Mouse (Mus musculus): ENCODE data around the gene Fads2. TPM values are rescaled to one million over a fixed set of nuclear protein-coding genes. Genes with fewer than 3 reads are reported as not detected.
A peak's percentile ranks its signal among the peaks of the same experiment; 100 is the strongest.
"Not testable (repeated sequence)": the region's sequence is repeated elsewhere in the genome, so short reads cannot be mapped to it uniquely, and the experiment has no call there.

Fads2 gene
- polyA plus RNA-seq (2014; fragmentation: Nextera tagmentation; extraction: Ambion mirVana) = 48.8 and 54.3 TPM in 2 replicates

DNA sequence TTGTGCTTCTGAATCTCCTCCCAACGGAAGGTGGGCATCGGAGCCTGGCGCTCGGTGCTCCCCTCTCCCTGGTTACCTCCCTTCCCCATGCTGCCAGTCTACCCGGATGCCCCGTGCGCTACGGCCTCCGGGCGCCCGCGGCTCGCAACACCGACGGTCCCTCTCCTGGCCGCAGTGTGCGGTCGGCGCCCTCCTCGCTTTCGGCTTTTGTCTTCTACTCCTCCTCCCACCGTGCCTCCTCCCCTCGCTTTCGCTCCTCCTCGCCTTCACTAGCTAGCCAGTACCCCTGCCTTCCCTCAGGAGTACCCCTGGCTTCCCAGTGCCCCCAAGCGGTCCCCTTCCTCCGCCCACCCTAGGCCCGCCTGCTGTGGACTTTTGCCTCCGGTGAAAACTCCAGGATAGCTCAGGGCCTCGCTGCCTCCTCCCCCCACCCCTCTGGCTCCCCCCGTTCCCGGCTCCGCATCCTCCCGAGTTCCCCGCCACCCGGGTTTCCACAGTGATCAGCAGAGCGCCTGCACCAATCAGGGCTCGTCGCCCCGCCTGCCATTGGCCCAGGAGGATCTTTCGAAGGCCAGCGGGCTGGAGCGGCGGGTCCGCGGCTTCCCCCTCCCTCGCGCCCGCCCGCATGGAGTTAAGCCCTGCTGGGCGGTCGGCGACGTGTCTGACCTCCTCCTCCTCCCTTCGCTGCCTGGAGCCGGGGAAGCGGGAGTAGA, at the start of gene Fads2:
TSS of gene Fads2 (minus strand) at position 406 of the 713 bp plus-strand sequence.
- Histone ChIP-seq H3K9me3 (ENCODE audit: control insufficient read depth, low read length) (no peaks in the 10 kb centered on the region), H3K4me2 (peak within 1 kb of the TSS; percentile 84), H3K36me3 (ENCODE audit: control insufficient read depth, insufficient read depth, low read length) (no peaks in the 10 kb centered on the region; the same call in 1 of the 2 replicates), H3K27me3 (replicated peaks; ENCODE audit: control insufficient read depth, insufficient read depth, low read length) (no peaks in the 10 kb centered on the region), H3K9ac (ENCODE audit: low read depth, low read length) (peak within 1 kb of the TSS; percentile 81), H3K4me3 (ENCODE audit: low read depth, low read length) (peak within 1 kb of the TSS; percentile 73), H3K27ac (ENCODE audit: low read depth, low read length) (peak within 1 kb of the TSS; percentile 85), H3K4me1 (replicated peaks; ENCODE audit: control insufficient read depth, insufficient read depth, low read length) (peaks cover 38% of the 10 kb centered on the region)
- peak; percentile 84 for ATAC-seq (replicated peaks; ENCODE audit: low FRiP score)
- WGBS = 1% methylated on average over 52 of the region's 57 CpGs
- DNase-seq (ENCODE audit: low spot score) = peak; percentile 94

DNA sequence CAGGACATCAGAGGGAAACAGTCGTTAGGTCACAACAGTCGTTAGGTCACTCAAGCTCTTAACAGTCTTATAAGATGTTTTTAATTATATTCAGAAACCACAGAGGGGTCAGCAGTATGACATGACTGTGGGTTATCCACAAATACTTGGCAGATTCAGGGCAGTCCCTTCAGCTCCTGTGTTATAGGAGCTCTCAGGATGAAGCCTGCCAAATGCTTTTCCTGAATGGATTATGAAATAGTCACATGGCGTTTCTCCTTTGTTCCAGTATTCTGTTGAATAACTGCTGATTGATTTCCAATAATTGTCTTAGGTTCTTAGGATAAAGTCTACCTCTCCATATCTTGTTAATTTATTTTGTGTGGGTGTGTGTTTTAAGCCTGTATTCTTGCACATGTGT, 47.6 kb upstream of the Fads2 start:
- no peak for DNase-seq (ENCODE audit: low spot score)
- 60% methylated on average over 3 of the region's 3 CpGs for WGBS
- Histone ChIP-seq H3K4me2 (no peak overlapping the region), H3K4me3 (ENCODE audit: low read depth, low read length) (no peak overlapping the region), H3K4me1 (replicated peaks; ENCODE audit: control insufficient read depth, insufficient read depth, low read length) (no peaks in the 10 kb centered on the region; the same call in 1 of the 2 replicates), H3K27me3 (replicated peaks; ENCODE audit: control insufficient read depth, insufficient read depth, low read length) (no peaks in the 10 kb centered on the region), H3K27ac (ENCODE audit: low read depth, low read length) (no peak overlapping the region), H3K36me3 (ENCODE audit: control insufficient read depth, insufficient read depth, low read length) (no peaks in the 10 kb centered on the region), H3K9me3 (ENCODE audit: control insufficient read depth, low read length) (peaks cover 2% of the 10 kb centered on the region; the same call in 1 of the 2 replicates), H3K9ac (ENCODE audit: low read depth, low read length) (no peak overlapping the region)
- ATAC-seq (replicated peaks; ENCODE audit: low FRiP score) = 0 out of 2 replicates have a peak, but pooled peaks have one; percentile 23

DNA sequence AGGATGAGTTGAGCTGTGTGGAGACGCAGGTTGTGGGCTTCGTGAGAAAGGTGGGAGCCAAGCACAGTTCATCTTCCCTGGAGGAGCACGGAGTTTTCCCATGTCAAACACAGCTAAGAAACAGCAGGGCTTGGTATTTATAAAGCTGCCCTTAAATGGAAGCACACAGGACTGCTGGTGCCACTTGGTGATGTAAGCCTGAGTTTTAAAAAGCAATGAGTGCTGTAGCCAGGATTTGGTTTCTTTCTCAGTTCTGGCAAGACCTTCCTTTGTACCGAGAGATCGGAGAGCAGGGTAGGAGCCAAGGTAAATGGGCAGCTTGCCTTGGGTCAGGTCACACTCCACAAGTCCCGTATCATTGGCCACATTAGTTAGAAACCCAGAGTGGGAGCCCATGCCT, 47.0 kb upstream of the Fads2 start:
- Histone ChIP-seq H3K27ac (ENCODE audit: low read depth, low read length) (no peak overlapping the region), H3K4me3 (ENCODE audit: low read depth, low read length) (no peak overlapping the region)

DNA sequence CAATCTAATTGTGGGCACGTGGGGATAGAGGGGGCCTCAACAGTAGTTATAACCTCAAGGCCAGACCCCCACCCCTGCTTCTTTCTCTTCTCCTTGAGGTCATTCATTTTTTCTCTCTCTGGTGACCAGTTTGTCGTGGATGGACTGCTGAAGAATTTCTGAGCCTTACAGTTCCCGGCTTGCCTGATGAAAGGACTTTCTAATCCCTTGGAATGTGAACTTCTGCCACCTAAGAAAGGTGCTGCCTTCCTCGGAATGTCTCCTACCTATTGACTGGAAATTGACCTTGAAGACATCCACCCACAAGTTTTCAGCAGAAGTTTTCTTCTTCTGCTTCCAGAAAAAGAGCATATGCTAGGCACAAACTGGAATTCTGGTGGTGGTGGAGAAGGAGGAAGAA, 42.9 kb upstream of the Fads2 start:
- Histone ChIP-seq H3K9ac (ENCODE audit: low read depth, low read length) (no peak overlapping the region), H3K9me3 (ENCODE audit: control insufficient read depth, low read length) (no peaks in the 10 kb centered on the region), H3K4me1 (replicated peaks; ENCODE audit: control insufficient read depth, insufficient read depth, low read length) (no peaks in the 10 kb centered on the region; the same call in 1 of the 2 replicates), H3K27me3 (replicated peaks; ENCODE audit: control insufficient read depth, insufficient read depth, low read length) (no peaks in the 10 kb centered on the region), H3K27ac (ENCODE audit: low read depth, low read length) (no peak overlapping the region), H3K4me3 (ENCODE audit: low read depth, low read length) (no peak overlapping the region), H3K36me3 (ENCODE audit: control insufficient read depth, insufficient read depth, low read length) (no peaks in the 10 kb centered on the region), H3K4me2 (no peak overlapping the region)
- ATAC-seq (replicated peaks; ENCODE audit: low FRiP score) (no peak), DNase-seq (ENCODE audit: low spot score) (peak; percentile 24)
- WGBS = 55% methylated on average over 4 of the region's 4 CpGs

More for the DNA sequence above, 47.0 kb upstream of the Fads2 start:
- ATAC-seq (replicated peaks; ENCODE audit: low FRiP score) (no peak), DNase-seq (ENCODE audit: low spot score) (no peak)
- no peaks in the 10 kb centered on the region; the same call in 1 of the 2 replicates for H3K4me1 ChIP-seq (replicated peaks; ENCODE audit: control insufficient read depth, insufficient read depth, low read length)
- no peaks in the 10 kb centered on the region for H3K27me3 ChIP-seq (replicated peaks; ENCODE audit: control insufficient read depth, insufficient read depth, low read length)
- 83% methylated on average over 6 of the region's 6 CpGs for WGBS
- H3K9ac ChIP-seq (ENCODE audit: low read depth, low read length) = no peak overlapping the region
- H3K4me2 ChIP-seq = no peak overlapping the region
- H3K9me3 ChIP-seq (ENCODE audit: control insufficient read depth, low read length) = peaks cover 1% of the 10 kb centered on the region; the same call in 1 of the 2 replicates
- no peaks in the 10 kb centered on the region for H3K36me3 ChIP-seq (ENCODE audit: control insufficient read depth, insufficient read depth, low read length)

DNA sequence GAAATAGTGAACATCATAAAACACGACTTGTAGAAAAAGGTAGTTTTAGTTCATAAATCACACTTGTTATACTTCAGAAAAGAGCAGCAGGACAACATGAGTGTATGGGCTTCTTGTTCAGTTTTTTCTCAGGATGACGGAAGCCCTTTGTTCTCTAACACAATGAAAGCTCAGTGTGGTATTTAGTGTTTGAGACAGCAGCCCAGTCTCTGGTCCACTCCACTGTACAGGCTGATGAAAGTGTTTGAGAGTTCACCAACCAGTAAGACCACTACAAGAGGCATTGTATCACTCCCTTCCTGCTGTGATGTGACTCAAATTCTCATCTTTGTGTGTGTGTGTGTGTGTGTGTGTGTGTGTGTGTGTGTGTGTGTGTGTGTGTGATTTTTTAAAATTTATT, 42.1 kb upstream of the Fads2 start:
- 79% methylated on average over 2 of the region's 2 CpGs for WGBS
- Histone ChIP-seq H3K9me3 (ENCODE audit: control insufficient read depth, low read length) (no peaks in the 10 kb centered on the region), H3K27ac (ENCODE audit: low read depth, low read length) (no peak overlapping the region), H3K36me3 (ENCODE audit: control insufficient read depth, insufficient read depth, low read length) (no peaks in the 10 kb centered on the region), H3K9ac (ENCODE audit: low read depth, low read length) (no peak overlapping the region), H3K4me1 (replicated peaks; ENCODE audit: control insufficient read depth, insufficient read depth, low read length) (no peaks in the 10 kb centered on the region; the same call in 1 of the 2 replicates), H3K4me2 (no peak overlapping the region), H3K27me3 (replicated peaks; ENCODE audit: control insufficient read depth, insufficient read depth, low read length) (no peaks in the 10 kb centered on the region), H3K4me3 (ENCODE audit: low read depth, low read length) (no peak overlapping the region)
- ATAC-seq (replicated peaks; ENCODE audit: low FRiP score) = no peak
- DNase-seq (ENCODE audit: low spot score) = no peak

DNA sequence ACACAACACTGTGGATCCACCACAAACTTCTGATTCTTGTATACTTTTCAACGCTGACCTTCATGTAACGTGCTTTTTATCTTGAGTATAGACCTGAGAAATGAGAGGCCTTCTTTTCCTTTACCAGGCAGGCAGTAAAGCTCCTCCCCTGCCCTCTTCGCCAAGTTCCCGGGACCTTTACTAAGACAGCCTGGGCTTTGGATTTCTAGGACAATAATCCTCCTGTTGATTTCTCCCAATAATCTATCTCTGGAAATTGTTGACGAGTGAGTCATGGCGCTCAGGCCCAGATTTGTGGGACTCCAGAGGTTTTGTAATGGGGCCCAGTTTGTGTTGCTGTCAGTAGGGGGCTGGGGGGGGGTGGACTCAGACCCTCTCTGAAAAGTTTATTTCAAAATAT, 38.2 kb upstream of the Fads2 start:
- Histone ChIP-seq H3K4me3 (ENCODE audit: low read depth, low read length) (no peak overlapping the region), H3K4me1 (replicated peaks; ENCODE audit: control insufficient read depth, insufficient read depth, low read length) (no peaks in the 10 kb centered on the region), H3K27ac (ENCODE audit: low read depth, low read length) (no peak overlapping the region), H3K9me3 (ENCODE audit: control insufficient read depth, low read length) (no peaks in the 10 kb centered on the region), H3K9ac (ENCODE audit: low read depth, low read length) (no peak overlapping the region), H3K27me3 (replicated peaks; ENCODE audit: control insufficient read depth, insufficient read depth, low read length) (no peaks in the 10 kb centered on the region), H3K4me2 (no peak overlapping the region), H3K36me3 (ENCODE audit: control insufficient read depth, insufficient read depth, low read length) (no peaks in the 10 kb centered on the region)
- WGBS = 82% methylated on average over 6 of the region's 6 CpGs
- DNase-seq (ENCODE audit: low spot score) = peak; percentile 20
- ATAC-seq (replicated peaks; ENCODE audit: low FRiP score) = no peak

DNA sequence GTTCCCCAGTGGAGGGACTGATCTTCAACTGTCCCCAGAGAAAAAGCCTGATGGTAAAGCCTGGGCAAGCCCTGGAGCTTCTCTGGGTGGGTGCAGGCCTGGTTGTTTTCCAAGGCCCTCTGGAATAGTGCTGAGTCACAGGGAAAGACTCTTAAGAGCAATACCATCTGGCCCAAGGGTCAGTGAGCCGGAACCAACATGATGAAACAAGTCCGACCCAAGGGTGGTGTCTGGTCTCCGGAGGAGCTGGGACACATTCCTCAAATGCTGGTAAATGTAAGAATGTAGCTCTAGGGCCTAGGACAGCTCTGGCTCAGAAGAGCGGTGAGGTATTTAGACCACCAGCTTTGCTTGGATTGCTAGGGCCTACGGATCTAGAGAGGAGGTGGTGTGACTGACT, 35.9 kb upstream of the Fads2 start:
- Histone ChIP-seq H3K36me3 (ENCODE audit: control insufficient read depth, insufficient read depth, low read length) (no peaks in the 10 kb centered on the region), H3K9me3 (ENCODE audit: control insufficient read depth, low read length) (no peaks in the 10 kb centered on the region), H3K27me3 (replicated peaks; ENCODE audit: control insufficient read depth, insufficient read depth, low read length) (no peaks in the 10 kb centered on the region), H3K4me2 (no peak overlapping the region), H3K27ac (ENCODE audit: low read depth, low read length) (no peak overlapping the region), H3K4me3 (ENCODE audit: low read depth, low read length) (no peak overlapping the region), H3K9ac (ENCODE audit: low read depth, low read length) (no peak overlapping the region), H3K4me1 (replicated peaks; ENCODE audit: control insufficient read depth, insufficient read depth, low read length) (no peaks in the 10 kb centered on the region)
- no peak for ATAC-seq (replicated peaks; ENCODE audit: low FRiP score)
- peak; percentile 5 for DNase-seq (ENCODE audit: low spot score)
- 89% methylated on average over 5 of the region's 5 CpGs for WGBS

DNA sequence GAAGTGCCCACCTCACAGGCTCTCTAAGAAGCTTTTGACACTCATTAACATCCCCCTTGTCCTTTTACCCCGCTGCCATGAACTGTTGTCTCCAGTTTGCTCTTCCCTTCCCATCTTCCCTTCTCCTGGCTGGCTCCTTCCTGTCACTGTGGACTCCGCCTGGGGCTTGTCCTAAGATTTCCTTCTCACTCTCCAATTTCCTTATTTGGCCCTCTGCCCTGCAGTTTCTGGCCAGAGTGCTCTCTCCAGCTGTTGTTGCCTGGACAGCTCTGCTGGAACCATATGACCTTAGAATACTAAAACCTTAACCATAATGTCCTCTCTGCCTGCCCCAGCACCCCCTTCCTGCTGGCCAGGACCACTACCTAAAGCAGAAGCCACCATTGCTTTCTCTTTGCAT, 33.1 kb upstream of the Fads2 start:
- Histone ChIP-seq H3K9me3 (ENCODE audit: control insufficient read depth, low read length) (no peaks in the 10 kb centered on the region), H3K4me2 (no peak overlapping the region), H3K4me1 (replicated peaks; ENCODE audit: control insufficient read depth, insufficient read depth, low read length) (no peaks in the 10 kb centered on the region), H3K4me3 (ENCODE audit: low read depth, low read length) (no peak overlapping the region), H3K36me3 (ENCODE audit: control insufficient read depth, insufficient read depth, low read length) (no peaks in the 10 kb centered on the region), H3K27ac (ENCODE audit: low read depth, low read length) (no peak overlapping the region), H3K27me3 (replicated peaks; ENCODE audit: control insufficient read depth, insufficient read depth, low read length) (no peaks in the 10 kb centered on the region), H3K9ac (ENCODE audit: low read depth, low read length) (no peak overlapping the region)
- ATAC-seq (replicated peaks; ENCODE audit: low FRiP score) = no peak
- 57% methylated on average over 2 of the region's 2 CpGs for whole genome bisulfite sequencing
- peak; percentile 24 for DNase-seq (ENCODE audit: low spot score)

DNA sequence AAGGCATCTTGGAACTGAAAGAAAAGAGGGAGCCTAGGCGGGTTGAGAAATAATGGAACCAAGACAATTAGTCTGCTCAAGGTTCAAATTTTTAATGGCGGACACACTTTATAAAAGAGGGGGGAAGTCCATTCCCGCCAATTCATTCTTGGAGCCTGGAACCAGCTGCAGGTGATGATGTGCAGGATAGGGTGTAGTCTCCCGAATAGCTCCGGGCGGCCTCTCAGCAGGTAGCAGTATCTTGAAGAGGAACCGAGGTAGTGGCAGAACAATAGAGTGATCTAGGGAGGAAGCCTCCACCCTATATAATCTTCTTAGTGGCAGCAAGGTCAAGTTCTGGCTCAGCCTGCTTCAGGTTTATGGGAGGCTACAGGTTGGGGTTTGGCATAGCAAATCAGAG, 28.0 kb upstream of the Fads2 start:
- 74% methylated on average over 7 of the region's 7 CpGs for WGBS

More for the DNA sequence above, 28.0 kb upstream of the Fads2 start:
- DNase-seq (ENCODE audit: low spot score) = peak; percentile 14
- not testable (repeated sequence) for H3K27me3 ChIP-seq (replicated peaks; ENCODE audit: control insufficient read depth, insufficient read depth, low read length); H3K4me2 ChIP-seq; H3K4me1 ChIP-seq (replicated peaks; ENCODE audit: control insufficient read depth, insufficient read depth, low read length); H3K27ac ChIP-seq (ENCODE audit: low read depth, low read length); H3K9me3 ChIP-seq (ENCODE audit: control insufficient read depth, low read length); ATAC-seq (replicated peaks; ENCODE audit: low FRiP score); H3K36me3 ChIP-seq (ENCODE audit: control insufficient read depth, insufficient read depth, low read length); H3K4me3 ChIP-seq (ENCODE audit: low read depth, low read length); H3K9ac ChIP-seq (ENCODE audit: low read depth, low read length)
